Mouse (Mus musculus): ENCODE measurements around the gene Mrpl43. TPM values are rescaled to one million over a fixed set of nuclear protein-coding genes. Genes with fewer than 3 reads are reported as not detected.

Mrpl43 gene
- polyA plus RNA-seq, 1 experiment = 31.1 TPM

GRCm38 (mm10) chr19:45012636-45013035 lies 6.4 kb upstream of the Mrpl43 start:
- Histone ChIP-seq H3K27ac (ENCODE audit: insufficient read depth, low read length) (no peak overlapping the region), H3K4me1 (ENCODE audit: control insufficient read depth, insufficient read depth, low read length) (peaks cover 8% of the 10 kb centered on the region; the same call in 1 of the 2 replicates), H3K4me3 (ENCODE audit: insufficient read depth, low read length) (no peak overlapping the region)
- TF ChIP-seq CTCF (IDR thresholded peaks at IDR 0.05; ENCODE audit: borderline replicate concordance, insufficient read depth, low read length) (no peak), POLR2A (IDR thresholded peaks at IDR 0.05; ENCODE audit: low read depth, low read length) (no peak)

- no peak overlapping the region for H3K27ac ChIP-seq (ENCODE audit: insufficient read depth, low read length)
- no peak overlapping the region for H3K4me3 ChIP-seq (ENCODE audit: insufficient read depth, low read length)
- peaks cover 12% of the 10 kb centered on the region for H3K4me1 ChIP-seq (ENCODE audit: control insufficient read depth, insufficient read depth, low read length)
- TF ChIP-seq POLR2A (IDR thresholded peaks at IDR 0.05; ENCODE audit: low read depth, low read length) (no peak), CTCF (IDR thresholded peaks at IDR 0.05; ENCODE audit: borderline replicate concordance, insufficient read depth, low read length) (no peak)
Measured at GRCm38 (mm10) chr19:45012219-45012618, 6.0 kb upstream of the Mrpl43 start.

GRCm38 (mm10) chr19:45010646-45011045 lies 4.4 kb upstream of the Mrpl43 start:
- Histone ChIP-seq H3K4me3 (ENCODE audit: insufficient read depth, low read length) (no peak overlapping the region), H3K27ac (ENCODE audit: insufficient read depth, low read length) (no peak overlapping the region), H3K4me1 (ENCODE audit: control insufficient read depth, insufficient read depth, low read length) (peaks cover 12% of the 10 kb centered on the region)
- TF ChIP-seq POLR2A (IDR thresholded peaks at IDR 0.05; ENCODE audit: low read depth, low read length) = no peak
- TF ChIP-seq CTCF (IDR thresholded peaks at IDR 0.05; ENCODE audit: borderline replicate concordance, insufficient read depth, low read length) = no peak

- no peak for TF ChIP-seq POLR2A (IDR thresholded peaks at IDR 0.05; ENCODE audit: low read depth, low read length)
- H3K27ac ChIP-seq (ENCODE audit: insufficient read depth, low read length) = no peak overlapping the region
- peaks cover 8% of the 10 kb centered on the region for H3K4me1 ChIP-seq (ENCODE audit: control insufficient read depth, insufficient read depth, low read length)
- H3K4me3 ChIP-seq (ENCODE audit: insufficient read depth, low read length) = peak overlapping the region; percentile 73
Measured at GRCm38 (mm10) chr19:45007425-45008191, 1.4 kb upstream of the Mrpl43 start.

- H3K27ac ChIP-seq (ENCODE audit: insufficient read depth, low read length) = peak overlapping the region; percentile 75
- peaks cover 8% of the 10 kb centered on the region for H3K4me1 ChIP-seq (ENCODE audit: control insufficient read depth, insufficient read depth, low read length)
- H3K4me3 ChIP-seq (ENCODE audit: insufficient read depth, low read length) = peak overlapping the region; percentile 73
- no peak for TF ChIP-seq CTCF (IDR thresholded peaks at IDR 0.05; ENCODE audit: borderline replicate concordance, insufficient read depth, low read length)
- peak; percentile 32; the same call in 1 of the 2 replicates for TF ChIP-seq POLR2A (IDR thresholded peaks at IDR 0.05; ENCODE audit: low read depth, low read length)
Measured at GRCm38 (mm10) chr19:45007021-45007420, 779 bp upstream of the Mrpl43 start.

GRCm38 (mm10) chr19:45005444-45005843 lies 798 bp downstream of the Mrpl43 start, which contains the start of gene Twnk:
Gene Twnk (plus strand): TSS chr19:45005663.
- H3K4me1 ChIP-seq (ENCODE audit: control insufficient read depth, insufficient read depth, low read length) = peaks cover 8% of the 10 kb centered on the region
- H3K27ac ChIP-seq (ENCODE audit: insufficient read depth, low read length) = peak within 1 kb of the TSS; percentile 75
- peak within 1 kb of the TSS; percentile 73 for H3K4me3 ChIP-seq (ENCODE audit: insufficient read depth, low read length)
- TF ChIP-seq CTCF (IDR thresholded peaks at IDR 0.05; ENCODE audit: borderline replicate concordance, insufficient read depth, low read length) (no peak), POLR2A (IDR thresholded peaks at IDR 0.05; ENCODE audit: low read depth, low read length) (peak; percentile 46; the same call in 1 of the 2 replicates)

GRCm38 (mm10) chr19:45003740-45004516 lies 2.3 kb downstream of the Mrpl43 start:
- Histone ChIP-seq H3K4me3 (ENCODE audit: insufficient read depth, low read length) (no peak overlapping the region), H3K27ac (ENCODE audit: insufficient read depth, low read length) (no peak overlapping the region)
- 0 out of 2 replicates have a peak, but pooled peaks have one; percentile 1 for TF ChIP-seq POLR2A (IDR thresholded peaks at IDR 0.05; ENCODE audit: low read depth, low read length)
- no peak for TF ChIP-seq CTCF (IDR thresholded peaks at IDR 0.05; ENCODE audit: borderline replicate concordance, insufficient read depth, low read length)

GRCm38 (mm10) chr19:45002301-45002700 lies 3.9 kb downstream of the Mrpl43 start:
- Histone ChIP-seq H3K4me3 (ENCODE audit: insufficient read depth, low read length) (no peak overlapping the region), H3K27ac (ENCODE audit: insufficient read depth, low read length) (no peak overlapping the region), H3K4me1 (ENCODE audit: control insufficient read depth, insufficient read depth, low read length) (peaks cover 3% of the 10 kb centered on the region)
- TF ChIP-seq POLR2A (IDR thresholded peaks at IDR 0.05; ENCODE audit: low read depth, low read length) (no peak), CTCF (IDR thresholded peaks at IDR 0.05; ENCODE audit: borderline replicate concordance, insufficient read depth, low read length) (no peak)

More at GRCm38 (mm10) chr19:45003740-45004516, 2.3 kb downstream of the Mrpl43 start:
- H3K4me1 ChIP-seq (ENCODE audit: control insufficient read depth, insufficient read depth, low read length) = peaks cover 8% of the 10 kb centered on the region

- no peak overlapping the region for H3K27ac ChIP-seq (ENCODE audit: insufficient read depth, low read length)
- TF ChIP-seq POLR2A (IDR thresholded peaks at IDR 0.05; ENCODE audit: low read depth, low read length) = no peak
- H3K4me1 ChIP-seq (ENCODE audit: control insufficient read depth, insufficient read depth, low read length) = no peaks in the 10 kb centered on the region
- H3K4me3 ChIP-seq (ENCODE audit: insufficient read depth, low read length) = no peak overlapping the region
Measured at GRCm38 (mm10) chr19:44999647-45000046, 6.6 kb downstream of the Mrpl43 start.

GRCm38 (mm10) chr19:44997786-44998185 lies 8.5 kb downstream of the Mrpl43 start:
- TF ChIP-seq CTCF (IDR thresholded peaks at IDR 0.05; ENCODE audit: borderline replicate concordance, insufficient read depth, low read length) (no peak), POLR2A (IDR thresholded peaks at IDR 0.05; ENCODE audit: low read depth, low read length) (no peak)
- Histone ChIP-seq H3K4me1 (ENCODE audit: control insufficient read depth, insufficient read depth, low read length) (no peaks in the 10 kb centered on the region), H3K27ac (ENCODE audit: insufficient read depth, low read length) (no peak overlapping the region), H3K4me3 (ENCODE audit: insufficient read depth, low read length) (no peak overlapping the region)

All from embryonic fibroblast, embryonic 13.5 days (primary cell).